Mouse (Mus musculus) small intestine, adult 2 months (tissue): Measurements from ENCODE around the gene Rnf130.

Source experiments
- CTCF ChIP-seq: fragments of 200-500 bp; IDR thresholded peaks from 2 replicates; pipeline ENCODE4 v1.5.1; 2012; ENCODE audit warnings: low read depth, mild to moderate bottlenecking, control low read depth, inconsistent platforms, low read length, moderate library complexity, mixed read lengths; ENCODE audit not compliant: insufficient replicate concordance, insufficient read length; ENCODE audit errors: extremely low read depth
- POLR2A ChIP-seq: fragments of 200-500 bp; IDR thresholded peaks from 2 replicates; pipeline ENCODE4 v1.6.1; 2012; ENCODE audit warnings: low read depth, mild to moderate bottlenecking, control low read depth, inconsistent platforms, low read length, moderate library complexity

DNA sequence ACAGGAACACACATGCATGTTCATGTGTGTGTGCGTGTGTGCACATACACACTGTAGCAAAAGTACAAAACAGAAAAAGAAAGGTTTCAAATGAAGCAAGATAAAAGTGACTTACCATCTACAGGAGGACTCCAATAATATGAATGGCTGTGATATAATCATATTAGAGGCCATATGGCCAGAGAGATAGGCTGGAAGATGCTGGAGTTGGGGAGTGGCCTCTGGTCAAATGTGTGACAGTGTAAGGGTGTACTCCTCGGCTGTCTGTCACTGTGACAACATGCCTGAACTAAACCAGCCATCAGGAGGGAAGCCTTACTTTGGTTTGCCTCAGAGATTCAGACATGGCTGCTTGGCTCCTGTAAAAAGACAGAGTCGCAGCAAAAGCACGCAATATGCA is 40.1 kb upstream of the Rnf130 start:
- TF ChIP-seq CTCF (no peak), POLR2A (no peak)
